Mouse (Mus musculus) forebrain, embryonic 16.5 days (tissue): ENCODE results near the gene Foxs1. TPM values are rescaled to one million over a fixed set of nuclear protein-coding genes. Genes with fewer than 3 reads are reported as not detected.

ENCODE experiments used
- ATAC-seq: fragments of 200-750 bp; cut with Nextera tagmentation; 2 replicates; pipeline ENCODE4 v1.8.0; 2017; ENCODE audit warnings: mild to moderate bottlenecking, moderate library complexity
- H3K27ac ChIP-seq: fragments of 300-500 bp; sonication (generic); 2 replicates; pipeline ENCODE4 v1.5.1; 2014; ENCODE audit warnings: low read length, control low read depth
- H3K27me3 ChIP-seq: fragments of 300-500 bp; sonication (generic); replicated peaks from 2 replicates; pipeline ENCODE4 v1.6.1; 2014; ENCODE audit warnings: low read length; ENCODE audit not compliant: control insufficient read depth, insufficient read depth
- H3K36me3 ChIP-seq: fragments of 300-500 bp; sonication (generic); 2 replicates; pipeline ENCODE4 v1.6.1; 2014; ENCODE audit not compliant: control insufficient read depth, insufficient read depth
- H3K4me1 ChIP-seq: fragments of 300-500 bp; sonication (generic); replicated peaks from 2 replicates; pipeline ENCODE4 v1.6.1; 2014; ENCODE audit warnings: low read length; ENCODE audit not compliant: control insufficient read depth, insufficient read depth
- H3K4me2 ChIP-seq: fragments of 300-500 bp; sonication (generic); 2 replicates; pipeline ENCODE4 v1.6.1; 2014; ENCODE audit warnings: mild to moderate bottlenecking, low read length, control low read depth
- H3K4me3 ChIP-seq: fragments of 300-500 bp; sonication (generic); replicated peaks from 2 replicates; pipeline ENCODE4 v1.5.1; 2014; ENCODE audit warnings: mild to moderate bottlenecking, low read length, control low read depth
- H3K9ac ChIP-seq: fragments of 300-500 bp; sonication (generic); replicated peaks from 2 replicates; pipeline ENCODE4 v1.6.1; 2014; ENCODE audit warnings: low read depth, low read length, control low read depth
- H3K9me3 ChIP-seq: fragments of 300-500 bp; sonication (generic); 2 replicates; pipeline ENCODE4 v1.6.1; 2016; ENCODE audit warnings: low read length; ENCODE audit not compliant: control insufficient read depth
- WGBS: fragments of 180-500 bp; shearing (Covaris S2); extraction: QIAGEN DNeasy Blood & Tissue Kit; methylation state at CpG from one replicate; pipeline ENCODE4 v1.1.7; 2014; 5-methylcytosine and 5-hydroxymethylcytosine counted together
- polyA plus RNA-seq: library from polyadenylated mRNA; unstranded; fragments of >200 nt; fragmentation: Nextera tagmentation; extraction: Ambion mirVana; gene quantifications from 2 replicates; pipeline ENCODE4 v1.2.1, GENCODE M21; 2015

Foxs1 gene
- polyA plus RNA-seq, 1 experiment from 2014 or later: 3.7 TPM

GRCm38 (mm10) chr2:152931456-152932160 is 1.4 kb downstream of the Foxs1 start:
- 79% methylated on average over 11 of the region's 12 CpGs for WGBS
- Histone ChIP-seq H3K4me3 (no peak overlapping the region), H3K4me1 (no peaks in the 10 kb centered on the region), H3K4me2 (no peak overlapping the region), H3K36me3 (no peaks in the 10 kb centered on the region), H3K9ac (no peak overlapping the region), H3K27ac (no peak overlapping the region), H3K9me3 (no peaks in the 10 kb centered on the region), H3K27me3 (0 out of 2 replicates have a peak, but pooled peaks cover 3% of the 10 kb centered on the region)
- no peak for ATAC-seq

- ATAC-seq: no peak
- Histone ChIP-seq H3K36me3 (no peaks in the 10 kb centered on the region), H3K9ac (no peak overlapping the region), H3K27ac (no peak overlapping the region), H3K27me3 (no peaks in the 10 kb centered on the region), H3K9me3 (no peaks in the 10 kb centered on the region), H3K4me2 (no peak overlapping the region), H3K4me3 (no peak overlapping the region), H3K4me1 (no peaks in the 10 kb centered on the region)
- WGBS: 40% methylated on average over 2 of the region's 2 CpGs
Measured at GRCm38 (mm10) chr2:152930276-152930675, 2.7 kb downstream of the Foxs1 start.

- WGBS: 78% methylated on average over 3 of the region's 3 CpGs
- H3K9me3 ChIP-seq: no peaks in the 10 kb centered on the region
- H3K36me3 ChIP-seq: no peaks in the 10 kb centered on the region
- H3K4me1 ChIP-seq: no peaks in the 10 kb centered on the region
- H3K9ac ChIP-seq: no peak overlapping the region
- H3K27ac ChIP-seq: no peak overlapping the region
- ATAC-seq: no peak
- H3K4me3 ChIP-seq: no peak overlapping the region
- H3K27me3 ChIP-seq: no peaks in the 10 kb centered on the region
- H3K4me2 ChIP-seq: no peak overlapping the region
Measured at GRCm38 (mm10) chr2:152928988-152929370, 4.0 kb downstream of the Foxs1 start.

GRCm38 (mm10) chr2:152928219-152928987 is 4.6 kb downstream of the Foxs1 start:
- no peak overlapping the region for H3K4me2 ChIP-seq
- peaks cover 4% of the 10 kb centered on the region for H3K4me1 ChIP-seq
- no peaks in the 10 kb centered on the region for H3K9me3 ChIP-seq
- H3K36me3 ChIP-seq: no peaks in the 10 kb centered on the region
- no peak overlapping the region for H3K27ac ChIP-seq
- no peaks in the 10 kb centered on the region for H3K27me3 ChIP-seq
- WGBS: 52% methylated on average over 14 of the region's 14 CpGs
- H3K4me3 ChIP-seq: no peak overlapping the region
- ATAC-seq: no peak
- no peak overlapping the region for H3K9ac ChIP-seq

- WGBS: 80% methylated on average over 5 of the region's 5 CpGs
- Histone ChIP-seq H3K4me2 (no peak overlapping the region), H3K27me3 (no peaks in the 10 kb centered on the region), H3K4me1 (peaks cover 4% of the 10 kb centered on the region), H3K4me3 (no peak overlapping the region), H3K36me3 (no peaks in the 10 kb centered on the region), H3K9me3 (no peaks in the 10 kb centered on the region), H3K9ac (no peak overlapping the region), H3K27ac (no peak overlapping the region)
- ATAC-seq: no peak
Measured at GRCm38 (mm10) chr2:152927371-152927770, 5.6 kb downstream of the Foxs1 start.

- WGBS: 84% methylated on average over 9 of the region's 9 CpGs
- ATAC-seq: no peak
- no peak overlapping the region for H3K9ac ChIP-seq
- H3K4me1 ChIP-seq: peaks cover 4% of the 10 kb centered on the region
- H3K36me3 ChIP-seq: no peaks in the 10 kb centered on the region
- H3K4me3 ChIP-seq: no peak overlapping the region
- no peak overlapping the region for H3K4me2 ChIP-seq
- no peak overlapping the region for H3K27ac ChIP-seq
- H3K27me3 ChIP-seq: no peaks in the 10 kb centered on the region
- no peaks in the 10 kb centered on the region for H3K9me3 ChIP-seq
Measured at GRCm38 (mm10) chr2:152926896-152927295, 6.1 kb downstream of the Foxs1 start.

- no peak overlapping the region for H3K9ac ChIP-seq
- WGBS: 77% methylated on average over 11 of the region's 11 CpGs
- H3K4me2 ChIP-seq: no peak overlapping the region
- no peaks in the 10 kb centered on the region for H3K9me3 ChIP-seq
- H3K4me1 ChIP-seq: peaks cover 4% of the 10 kb centered on the region
- no peak overlapping the region for H3K27ac ChIP-seq
- no peak overlapping the region for H3K4me3 ChIP-seq
- no peaks in the 10 kb centered on the region for H3K36me3 ChIP-seq
- ATAC-seq: no peak
- H3K27me3 ChIP-seq: no peaks in the 10 kb centered on the region
Measured at GRCm38 (mm10) chr2:152925189-152925872, 7.7 kb downstream of the Foxs1 start.

GRCm38 (mm10) chr2:152924543-152924942 is 8.5 kb downstream of the Foxs1 start:
- ATAC-seq: no peak
- Histone ChIP-seq H3K9me3 (no peaks in the 10 kb centered on the region), H3K4me1 (peaks cover 4% of the 10 kb centered on the region), H3K36me3 (no peaks in the 10 kb centered on the region), H3K4me3 (no peak overlapping the region), H3K4me2 (no peak overlapping the region), H3K9ac (no peak overlapping the region), H3K27ac (no peak overlapping the region), H3K27me3 (no peaks in the 10 kb centered on the region)
- 92% methylated on average over 5 of the region's 5 CpGs for WGBS

- no peaks in the 10 kb centered on the region for H3K36me3 ChIP-seq
- H3K4me2 ChIP-seq: no peak overlapping the region
- ATAC-seq: no peak
- no peak overlapping the region for H3K9ac ChIP-seq
- H3K27ac ChIP-seq: no peak overlapping the region
- no peaks in the 10 kb centered on the region for H3K27me3 ChIP-seq
- 65% methylated on average over 8 of the region's 8 CpGs for WGBS
- no peak overlapping the region for H3K4me3 ChIP-seq
- H3K4me1 ChIP-seq: peaks cover 4% of the 10 kb centered on the region
- H3K9me3 ChIP-seq: no peaks in the 10 kb centered on the region
Measured at GRCm38 (mm10) chr2:152924128-152924527, 8.9 kb downstream of the Foxs1 start.
